Mouse (Mus musculus): ENCODE measurements at regions not wholly inside any gene's neighbourhood (a gene's known extent, or its start where the extent isn't known, plus 50 kb on each side); places are given as distances from the start of the nearest gene placed in this dataset.

DNA sequence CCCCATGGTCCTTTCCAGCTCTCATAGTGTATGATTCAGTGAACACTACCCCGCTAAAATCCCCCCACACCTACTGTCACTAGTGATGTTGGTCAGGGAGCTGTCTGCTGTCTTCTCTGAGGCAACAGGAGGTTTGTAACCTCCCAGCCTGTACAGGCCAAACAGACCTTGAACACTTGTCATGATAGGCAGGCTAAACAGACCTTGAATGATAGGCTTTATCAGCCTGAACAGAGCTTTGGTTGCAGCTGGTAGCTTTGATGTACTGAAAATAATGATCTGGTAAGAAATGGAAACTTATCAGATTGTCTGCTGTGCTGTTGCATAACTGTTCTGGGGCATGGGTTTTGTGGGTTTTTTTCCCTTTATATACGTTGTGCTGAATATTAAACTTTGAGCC, 87.4 kb upstream of the Il6 start:
- no peak overlapping the region for H3K4me2 ChIP-seq (ENCODE audit: low read depth)
- no peaks in the 10 kb centered on the region for H3K36me3 ChIP-seq (ENCODE audit: control insufficient read depth, insufficient read depth)
- no peak overlapping the region for H3K4me3 ChIP-seq
- no peak for TF ChIP-seq USF1 (IDR thresholded peaks at IDR 0.05; ENCODE audit: low read depth)
- no peak for TF ChIP-seq POLR2AphosphoS2 (IDR thresholded peaks at IDR 0.05; ENCODE audit: insufficient read length, low read depth)
- TF ChIP-seq TCF12 (IDR thresholded peaks at IDR 0.05; ENCODE audit: insufficient read depth, poor library complexity, severe bottlenecking) = no peak
- TF ChIP-seq CEBPB (IDR thresholded peaks at IDR 0.05; ENCODE audit: insufficient read depth, poor library complexity, severe bottlenecking) = no peak
- TF ChIP-seq E2F4 (IDR thresholded peaks at IDR 0.05; ENCODE audit: insufficient read depth) = no peak
- TF ChIP-seq MAX (IDR thresholded peaks at IDR 0.05; ENCODE audit: low read depth) = no peak
- no peaks in the 10 kb centered on the region for H3K79me2 ChIP-seq (ENCODE audit: control insufficient read depth, insufficient read depth)
- no peaks in the 10 kb centered on the region for H3K27me3 ChIP-seq (ENCODE audit: control insufficient read depth, insufficient read depth, insufficient read length)
- H3ac ChIP-seq (ENCODE audit: control insufficient read depth, insufficient read length) = no peak overlapping the region

DNA sequence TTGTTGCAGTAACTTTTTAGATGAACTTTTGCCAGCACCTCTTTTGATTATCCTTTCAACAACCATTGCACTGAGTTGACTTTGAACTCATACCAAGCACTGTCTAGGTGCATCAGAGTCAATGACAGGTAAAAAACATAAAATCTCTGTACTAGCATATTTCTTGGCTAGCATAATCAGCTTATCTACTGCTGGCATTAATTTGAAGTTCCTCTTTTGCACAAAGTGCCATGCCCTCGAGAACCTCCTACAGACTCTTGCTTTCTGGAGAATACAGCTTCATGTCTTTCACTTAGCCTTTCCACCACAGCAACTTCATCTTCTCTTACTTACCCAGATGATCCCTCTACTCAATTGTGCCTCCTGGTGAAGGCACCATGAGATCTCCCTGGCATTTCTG, 85.3 kb upstream of the Il6 start:
- Histone ChIP-seq H3K4me3 (no peak overlapping the region), H3ac (ENCODE audit: control insufficient read depth, insufficient read length) (no peak overlapping the region), H3K79me2 (ENCODE audit: control insufficient read depth, insufficient read depth) (no peaks in the 10 kb centered on the region), H3K27me3 (ENCODE audit: control insufficient read depth, insufficient read depth, insufficient read length) (no peaks in the 10 kb centered on the region), H3K4me2 (ENCODE audit: low read depth) (no peak overlapping the region), H3K36me3 (ENCODE audit: control insufficient read depth, insufficient read depth) (no peaks in the 10 kb centered on the region)
- TF ChIP-seq E2F4 (IDR thresholded peaks at IDR 0.05; ENCODE audit: insufficient read depth) (no peak), POLR2AphosphoS2 (IDR thresholded peaks at IDR 0.05; ENCODE audit: insufficient read length, low read depth) (no peak), REST (IDR thresholded peaks at IDR 0.05; ENCODE audit: insufficient read depth, insufficient read length) (no peak), USF1 (IDR thresholded peaks at IDR 0.05; ENCODE audit: low read depth) (no peak), MYOD1 (IDR thresholded peaks at IDR 0.05; ENCODE audit: control insufficient read depth in 1 of 3, insufficient read length in 2 of 3, low read depth in 2 of 3) (no peak), TCF3 (IDR thresholded peaks at IDR 0.05; ENCODE audit: insufficient read length, low read depth) (no peak), POLR2A (IDR thresholded peaks at IDR 0.05; ENCODE audit: insufficient read length, low read depth) (no peak), MYOG (IDR thresholded peaks at IDR 0.05; ENCODE audit: control insufficient read depth in 1 of 3, insufficient read depth in 1 of 3, insufficient read length in 2 of 3, low read depth in 2 of 3) (no peak)

GRCm38 (mm10) chr5:29929381-29929780, 83.5 kb upstream of the Il6 start:
- no peak overlapping the region for H3K4me3 ChIP-seq
- no peaks in the 10 kb centered on the region for H3K36me3 ChIP-seq (ENCODE audit: control insufficient read depth, insufficient read depth)
- no peaks in the 10 kb centered on the region for H3K79me2 ChIP-seq (ENCODE audit: control insufficient read depth, insufficient read depth)
- no peaks in the 10 kb centered on the region for H3K27me3 ChIP-seq (ENCODE audit: control insufficient read depth, insufficient read depth, insufficient read length)
- no peak overlapping the region for H3K4me2 ChIP-seq (ENCODE audit: low read depth)
- TF ChIP-seq MYOG (IDR thresholded peaks at IDR 0.05; ENCODE audit: control insufficient read depth in 1 of 3, insufficient read depth in 1 of 3, insufficient read length in 2 of 3, low read depth in 2 of 3) (no peak), E2F4 (IDR thresholded peaks at IDR 0.05; ENCODE audit: insufficient read depth) (no peak), MAX (IDR thresholded peaks at IDR 0.05; ENCODE audit: low read depth) (no peak), MYOD1 (IDR thresholded peaks at IDR 0.05; ENCODE audit: control insufficient read depth in 1 of 3, insufficient read length in 2 of 3, low read depth in 2 of 3) (no peak), SRF (IDR thresholded peaks at IDR 0.05; ENCODE audit: control insufficient read depth, insufficient read length, low read depth) (no peak)
- no peak overlapping the region for H3ac ChIP-seq (ENCODE audit: control insufficient read depth, insufficient read length)

DNA sequence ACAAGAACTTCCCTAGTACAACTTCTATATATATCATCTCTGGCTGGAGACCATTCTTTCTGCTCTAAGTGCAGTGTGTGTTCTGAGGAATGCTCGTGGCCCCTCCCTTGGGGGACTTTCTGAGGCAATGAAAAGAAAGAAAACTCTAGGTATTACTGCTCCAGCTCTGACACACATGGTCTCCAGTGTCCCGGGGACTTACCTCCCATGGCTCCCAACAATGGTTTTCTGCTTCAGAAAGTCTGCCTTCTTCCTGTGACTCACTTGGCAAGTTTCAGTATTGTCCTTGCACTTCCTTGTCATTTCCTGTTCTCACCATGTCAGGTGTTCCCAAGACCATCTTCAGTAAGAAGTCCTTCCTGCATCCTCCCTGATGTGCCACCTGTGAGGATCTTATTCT, 65.7 kb upstream of the Il6 start:
- Histone ChIP-seq H3K79me2 (ENCODE audit: control insufficient read depth, insufficient read depth) (no peaks in the 10 kb centered on the region), H3K36me3 (ENCODE audit: control insufficient read depth, insufficient read depth) (no peaks in the 10 kb centered on the region), H3K27me3 (ENCODE audit: control insufficient read depth, insufficient read depth, insufficient read length) (no peaks in the 10 kb centered on the region), H3ac (ENCODE audit: control insufficient read depth, insufficient read length) (no peak overlapping the region), H3K4me2 (ENCODE audit: low read depth) (no peak overlapping the region), H3K4me3 (no peak overlapping the region)
- TF ChIP-seq SRF (IDR thresholded peaks at IDR 0.05; ENCODE audit: control insufficient read depth, insufficient read length, low read depth) (no peak), CEBPB (IDR thresholded peaks at IDR 0.05; ENCODE audit: insufficient read depth, poor library complexity, severe bottlenecking) (no peak), TCF12 (IDR thresholded peaks at IDR 0.05; ENCODE audit: insufficient read depth, poor library complexity, severe bottlenecking) (no peak), MAX (IDR thresholded peaks at IDR 0.05; ENCODE audit: low read depth) (no peak), E2F4 (IDR thresholded peaks at IDR 0.05; ENCODE audit: insufficient read depth) (no peak), MYOD1 (IDR thresholded peaks at IDR 0.05; ENCODE audit: control insufficient read depth in 1 of 3, insufficient read length in 2 of 3, low read depth in 2 of 3) (no peak), REST (IDR thresholded peaks at IDR 0.05; ENCODE audit: insufficient read depth, insufficient read length) (no peak), POLR2AphosphoS2 (IDR thresholded peaks at IDR 0.05; ENCODE audit: insufficient read length, low read depth) (no peak), TCF3 (IDR thresholded peaks at IDR 0.05; ENCODE audit: insufficient read length, low read depth) (no peak), USF1 (IDR thresholded peaks at IDR 0.05; ENCODE audit: low read depth) (no peak), POLR2A (IDR thresholded peaks at IDR 0.05; ENCODE audit: insufficient read length, low read depth) (no peak), MYOG (IDR thresholded peaks at IDR 0.05; ENCODE audit: control insufficient read depth in 1 of 3, insufficient read depth in 1 of 3, insufficient read length in 2 of 3, low read depth in 2 of 3) (no peak)

DNA sequence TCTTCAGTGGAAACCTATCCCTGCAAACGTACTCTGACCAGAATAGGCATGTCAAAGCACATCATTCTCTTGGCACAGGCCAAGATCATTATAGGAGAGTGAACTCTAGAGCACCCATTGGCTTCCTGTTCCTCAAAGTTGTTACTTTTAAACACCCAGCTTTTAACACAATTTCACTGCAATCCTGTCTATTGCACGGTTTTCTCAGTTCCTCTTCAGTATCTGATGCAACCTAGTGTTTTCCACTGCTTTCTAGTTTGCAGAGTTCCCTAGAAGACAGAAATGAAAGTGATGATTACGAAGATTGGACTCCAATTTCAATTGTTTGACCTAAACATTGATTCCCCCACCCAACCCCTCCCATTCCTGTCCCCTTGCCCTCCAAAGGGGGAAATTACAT, 64.8 kb upstream of the Il6 start:
- Histone ChIP-seq H3ac (ENCODE audit: control insufficient read depth, insufficient read length) (no peak overlapping the region), H3K4me2 (ENCODE audit: low read depth) (peak overlapping the region; percentile 2), H3K36me3 (ENCODE audit: control insufficient read depth, insufficient read depth) (no peaks in the 10 kb centered on the region), H3K4me3 (no peak overlapping the region), H3K27me3 (ENCODE audit: control insufficient read depth, insufficient read depth, insufficient read length) (no peaks in the 10 kb centered on the region), H3K79me2 (ENCODE audit: control insufficient read depth, insufficient read depth) (no peaks in the 10 kb centered on the region)
- TF ChIP-seq E2F4 (IDR thresholded peaks at IDR 0.05; ENCODE audit: insufficient read depth) (no peak), CEBPB (IDR thresholded peaks at IDR 0.05; ENCODE audit: insufficient read depth, poor library complexity, severe bottlenecking) (0 out of 2 replicates have a peak, but pooled peaks have one; percentile 37)
